Mouse (Mus musculus) left cerebral cortex, adult 2 months (tissue): ENCODE measurements around the gene Mcrip1. TPM values are rescaled to one million over a fixed set of nuclear protein-coding genes. Genes with fewer than 3 reads are reported as not detected.
"Not testable (repeated sequence)": the region's sequence is repeated elsewhere in the genome, so short reads cannot be mapped to it uniquely, and the experiment has no call there.

ENCODE experiments used
- DNase-seq, 2 experiments: peaks; one replicate each; pipeline ENCODE4 v3.0.0; 2021 to 2022; ENCODE audit warnings: low spot score in 2 of 2, mixed read lengths in 1 of 2; ENCODE audit errors: extremely low spot score in 1 of 2
- H3K27ac ChIP-seq: fragments of 200-600 bp; 2 replicates; pipeline ENCODE4 v1.8.1; 2022
- H3K4me3 ChIP-seq: fragments of 200-600 bp; 2 replicates; pipeline ENCODE4 v1.8.1; 2022
- CTCF ChIP-seq: fragments of 200-600 bp; IDR thresholded peaks from 2 replicates; pipeline ENCODE4 v1.8.1; 2022; ENCODE audit warnings: antibody characterized with exemption, mild to moderate bottlenecking, moderate library complexity
- intact Hi-C: fragments of 180-260 bp; cut with DNase I; formaldehyde crosslinking; loops from one replicate; pipeline ENCODE4 v1.15.1; 2025
- total RNA-seq, 2 experiments: library from RNA; stranded (reverse); gene quantifications; 2 replicates each; pipeline ENCODE4 v1.2.3; 2021

Mcrip1 gene
- total RNA-seq, 2 experiments from 2014 or later = 68.3 to 83.2 TPM

- TF ChIP-seq CTCF = no peak
- intact Hi-C loops = loop anchor here (1.0 to 2.0 kb wide), 2 partner anchors 55 to 106 kb away; partner anchors contain the start of gene Arl16
- no peak for DNase-seq
- Histone ChIP-seq H3K4me3 (peak overlapping the region; percentile 84), H3K27ac (peak overlapping the region; percentile 91)
Measured at GRCm38 (mm10) chr11:120573585-120574277, 24.2 kb upstream of the Mcrip1 start.

- H3K27ac ChIP-seq = peak within 1 kb of the TSS; percentile 91
- intact Hi-C loops = loop anchor here (1.0 to 2.0 kb wide), 2 partner anchors 54 to 106 kb away; partner anchors contain the start of gene Arl16
- no peak; the same call in 1 of the 2 replicates for TF ChIP-seq CTCF
- peak; percentile 99 to 100 for DNase-seq
- H3K4me3 ChIP-seq = peak within 1 kb of the TSS; percentile 84
Measured at GRCm38 (mm10) chr11:120572752-120573584, 23.4 kb upstream of the Mcrip1 start, which contains the start of gene P4hb. TSS of gene P4hb (minus strand) at chr11:120573253.

- H3K27ac ChIP-seq = peak overlapping the region; percentile 89
- intact Hi-C loops = loop anchor here (2.0 kb wide), 1 partner anchor 54 kb away; no protein-coding TSS in a partner anchor
- H3K4me3 ChIP-seq = peak overlapping the region; percentile 84
- no peak for DNase-seq
- no peak for TF ChIP-seq CTCF
Measured at GRCm38 (mm10) chr11:120572417-120572751, 22.9 kb upstream of the Mcrip1 start.

- peak overlapping the region; percentile 84 for H3K4me3 ChIP-seq
- no peak for DNase-seq
- H3K27ac ChIP-seq = peak overlapping the region; percentile 89
- intact Hi-C loops = loop anchor here (2.0 kb wide), 1 partner anchor 53 kb away; no protein-coding TSS in a partner anchor
- no peak for TF ChIP-seq CTCF
Measured at GRCm38 (mm10) chr11:120571754-120572416, 22.4 kb upstream of the Mcrip1 start.

- intact Hi-C loops = no loop called here
- no peak for DNase-seq
- H3K27ac ChIP-seq = no peak overlapping the region
- TF ChIP-seq CTCF = no peak
- H3K4me3 ChIP-seq = no peak overlapping the region
Measured at GRCm38 (mm10) chr11:120571122-120571521, 21.6 kb upstream of the Mcrip1 start.

- no peak for DNase-seq
- no peak for TF ChIP-seq CTCF
- Histone ChIP-seq H3K27ac (no peak overlapping the region), H3K4me3 (no peak overlapping the region)
- intact Hi-C loops = no loop called here
Measured at GRCm38 (mm10) chr11:120568324-120568723, 18.8 kb upstream of the Mcrip1 start.

GRCm38 (mm10) chr11:120565114-120565513 lies 15.6 kb upstream of the Mcrip1 start:
- Histone ChIP-seq H3K4me3 (no peak overlapping the region), H3K27ac (no peak overlapping the region)
- intact Hi-C loops = no loop called here
- no peak for TF ChIP-seq CTCF
- no peak for DNase-seq

- no peak for DNase-seq
- TF ChIP-seq CTCF = no peak
- no peak overlapping the region for H3K4me3 ChIP-seq
- intact Hi-C loops = no loop called here
- H3K27ac ChIP-seq = no peak overlapping the region
Measured at GRCm38 (mm10) chr11:120562949-120563348, 13.4 kb upstream of the Mcrip1 start.

- H3K4me3 ChIP-seq = no peak overlapping the region
- no peak for DNase-seq
- intact Hi-C loops = no loop called here
- no peak for TF ChIP-seq CTCF
- no peak overlapping the region for H3K27ac ChIP-seq
Measured at GRCm38 (mm10) chr11:120560952-120561728, 11.6 kb upstream of the Mcrip1 start.

GRCm38 (mm10) chr11:120558843-120559242 lies 9.3 kb upstream of the Mcrip1 start:
- H3K4me3 ChIP-seq, intact Hi-C loops, H3K27ac ChIP-seq, DNase-seq: not testable (repeated sequence)

GRCm38 (mm10) chr11:120555260-120555659 lies 5.7 kb upstream of the Mcrip1 start:
- Histone ChIP-seq H3K27ac (no peak overlapping the region), H3K4me3 (no peak overlapping the region)
- no peak for TF ChIP-seq CTCF
- intact Hi-C loops = no loop called here
- no peak for DNase-seq
